Mouse (Mus musculus): Measurements from ENCODE around the gene Ptprn. TPM values are rescaled to one million over a fixed set of nuclear protein-coding genes. Genes with fewer than 3 reads are reported as not detected.

Gene Ptprn
- total RNA-seq, 2 experiments from 2014 or later, result not detected

Other genes with a start within 250 kb of the Ptprn start
- 6.5 and 11.0 TPM in 2 replicates for gene Nhej1, start 139.3 kb downstream of the Ptprn start, total RNA-seq (2015)
- 8.2 and 9.9 TPM in 2 replicates for gene Nhej1, start 139.3 kb downstream of the Ptprn start, total RNA-seq (2017)
- gene Slc23a3, start 130.6 kb downstream of the Ptprn start, total RNA-seq (2015), result 0.31 TPM in 1 of 2 replicates, not detected in the other
- gene Slc23a3, start 130.6 kb downstream of the Ptprn start, total RNA-seq (2017), result not detected in 2 replicates
- gene Cnppd1, start 121.8 kb downstream of the Ptprn start, total RNA-seq (2015), result 31.1 and 32.0 TPM in 2 replicates
- 50.6 and 74.5 TPM in 2 replicates for gene Cnppd1, start 121.8 kb downstream of the Ptprn start, total RNA-seq (2017)
- 34.9 and 37.0 TPM in 2 replicates for gene Retreg2, start 121.7 kb downstream of the Ptprn start, total RNA-seq (2015)
- gene Retreg2, start 121.7 kb downstream of the Ptprn start, total RNA-seq (2017), result 34.8 and 35.9 TPM in 2 replicates
- 36.3 and 39.0 TPM in 2 replicates for gene Zfand2b, start 95.9 kb downstream of the Ptprn start, total RNA-seq (2015)
- gene Zfand2b, start 95.9 kb downstream of the Ptprn start, total RNA-seq (2017), result 44.0 and 47.4 TPM in 2 replicates
- 2.5 and 4.0 TPM in 2 replicates for gene Abcb6, start 84.1 kb downstream of the Ptprn start, total RNA-seq (2015)
- 3.6 and 5.3 TPM in 2 replicates for gene Abcb6, start 84.1 kb downstream of the Ptprn start, total RNA-seq (2017)
- 6.2 and 7.6 TPM in 2 replicates for gene Ankzf1, start 72.4 kb downstream of the Ptprn start, total RNA-seq (2015)
- gene Ankzf1, start 72.4 kb downstream of the Ptprn start, total RNA-seq (2017), result 24.5 and 24.6 TPM in 2 replicates
- gene Atg9a, start 72.3 kb downstream of the Ptprn start, total RNA-seq (2015), result 26.7 and 34.8 TPM in 2 replicates
- gene Atg9a, start 72.3 kb downstream of the Ptprn start, total RNA-seq (2017), result 12.8 and 21.3 TPM in 2 replicates
- gene Glb1l, start 53.7 kb downstream of the Ptprn start, total RNA-seq (2015), result 7.5 and 8.2 TPM in 2 replicates
- 6.7 and 12.2 TPM in 2 replicates for gene Glb1l, start 53.7 kb downstream of the Ptprn start, total RNA-seq (2017)
- gene Stk16, start 53.7 kb downstream of the Ptprn start, total RNA-seq (2015), result 99.9 and 101 TPM in 2 replicates
- gene Stk16, start 53.7 kb downstream of the Ptprn start, total RNA-seq (2017), result 71.1 and 84.6 TPM in 2 replicates
- gene Tuba4a, start 44.6 kb downstream of the Ptprn start, total RNA-seq (2015), result 373 and 391 TPM in 2 replicates
- gene Tuba4a, start 44.6 kb downstream of the Ptprn start, total RNA-seq (2017), result 160 and 168 TPM in 2 replicates
- not detected in 2 replicates for gene A630095N17Rik, start 32.4 kb downstream of the Ptprn start, total RNA-seq (2015)
- not detected in 2 replicates for gene A630095N17Rik, start 32.4 kb downstream of the Ptprn start, total RNA-seq (2017)
- 1.9 and 2.6 TPM in 2 replicates for gene Dnajb2, start 28.1 kb downstream of the Ptprn start, total RNA-seq (2015)
- gene Dnajb2, start 28.1 kb downstream of the Ptprn start, total RNA-seq (2017), result 5.9 and 7.3 TPM in 2 replicates
- not detected in 2 replicates for gene Resp18, start 13.9 kb upstream of the Ptprn start, total RNA-seq (2015)
- not detected in 2 replicates for gene Resp18, start 13.9 kb upstream of the Ptprn start, total RNA-seq (2017)
- gene Dnpep, start 53.5 kb upstream of the Ptprn start, total RNA-seq (2015), result 26.2 and 32.0 TPM in 2 replicates
- 31.1 and 35.9 TPM in 2 replicates for gene Dnpep, start 53.5 kb upstream of the Ptprn start, total RNA-seq (2017)
- not detected in 2 replicates for gene Des, start 95.8 kb upstream of the Ptprn start, total RNA-seq (2015)
- not detected in 2 replicates for gene Des, start 95.8 kb upstream of the Ptprn start, total RNA-seq (2017)
- not detected in 2 replicates for gene Speg, start 110.8 kb upstream of the Ptprn start, total RNA-seq (2015)
- 0.11 TPM in 1 of 2 replicates, not detected in the other for gene Speg, start 110.8 kb upstream of the Ptprn start, total RNA-seq (2017)
- gene Gmppa, start 171.4 kb upstream of the Ptprn start, total RNA-seq (2015), result 71.8 and 79.4 TPM in 2 replicates
- gene Gmppa, start 171.4 kb upstream of the Ptprn start, total RNA-seq (2017), result 56.5 and 58.9 TPM in 2 replicates
- gene Asic4, start 185.9 kb upstream of the Ptprn start, total RNA-seq (2015), result not detected in 2 replicates
- not detected in 2 replicates for gene Asic4, start 185.9 kb upstream of the Ptprn start, total RNA-seq (2017)
- gene Chpf, start 214.8 kb upstream of the Ptprn start, total RNA-seq (2015), result 0.50 and 0.69 TPM in 2 replicates
- gene Chpf, start 214.8 kb upstream of the Ptprn start, total RNA-seq (2017), result 0.37 and 0.41 TPM in 2 replicates
- 0.11 TPM in 1 of 2 replicates, not detected in the other for gene Tmem198, start 215.0 kb upstream of the Ptprn start, total RNA-seq (2015)
- gene Tmem198, start 215.0 kb upstream of the Ptprn start, total RNA-seq (2017), result 0.15 TPM in 1 of 2 replicates, not detected in the other
- not detected in 2 replicates for gene Obsl1, start 241.9 kb upstream of the Ptprn start, total RNA-seq (2015)
- gene Obsl1, start 241.9 kb upstream of the Ptprn start, total RNA-seq (2017), result not detected in 2 replicates
- not detected in 2 replicates for gene Inha, start 242.6 kb upstream of the Ptprn start, total RNA-seq (2015)
- gene Inha, start 242.6 kb upstream of the Ptprn start, total RNA-seq (2017), result not detected in 2 replicates

Data from megakaryocyte, adult 5-6 weeks (primary cell).